ENCODE assay signal across 8 mouse cellular contexts in the genomic region with DNA sequence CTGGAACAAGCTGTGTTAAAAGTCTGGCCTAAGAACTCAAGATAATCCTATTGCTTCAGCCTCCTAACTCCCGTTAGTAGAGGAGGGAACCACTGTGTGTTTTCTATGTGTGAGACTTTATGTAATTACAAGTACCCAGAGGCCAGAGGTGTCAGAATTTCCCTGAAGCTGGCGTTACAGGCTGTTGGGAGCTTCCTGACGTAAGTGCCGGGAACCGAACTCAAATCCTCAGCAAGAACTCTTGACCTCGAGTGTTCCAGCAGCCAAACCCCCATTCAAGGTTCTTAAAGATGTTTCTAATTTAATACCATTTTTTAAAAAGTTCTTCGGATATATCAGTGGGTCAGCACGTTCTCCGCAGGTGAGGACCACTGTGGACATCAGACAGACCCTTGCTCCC. TPM values are rescaled to one million over a fixed set of nuclear protein-coding genes. Genes with fewer than 3 reads are reported as not detected.
DNase-seq lines count a peak whose midpoint lies in the region; ATAC-seq and TF ChIP-seq lines count a peak whose summit lies in the region.

No protein-coding gene starts in this region.

- H3K27ac ChIP-seq in heart, postnatal 0 days (ENCODE audit: low read depth): peak overlapping the region; percentile 13
- H3K27ac ChIP-seq in hindbrain, embryonic 12.5 days: peak overlapping the region; percentile 95; the same call in 1 of the 2 replicates
- peak overlapping the region; percentile 95; the same call in 1 of the 2 replicates for H3K27ac ChIP-seq in midbrain, embryonic 12.5 days (replicated peaks)

- peak overlapping the region; percentile 81 for H3K4me3 ChIP-seq in heart, postnatal 0 days (ENCODE audit: low read depth, low read length)
- peak overlapping the region; percentile 91 for H3K4me3 ChIP-seq in hindbrain, embryonic 12.5 days
- H3K4me3 ChIP-seq in midbrain, embryonic 12.5 days: peak overlapping the region; percentile 91

- ATAC-seq in heart, postnatal 0 days (ENCODE audit: insufficient read depth, low read depth): no peak
- ATAC-seq in hindbrain, embryonic 12.5 days (ENCODE audit: low FRiP score): no peak
- ATAC-seq in midbrain, embryonic 12.5 days (ENCODE audit: low FRiP score, low read depth): no peak
- no peak for ATAC-seq in megakaryocyte, adult 5-6 weeks (ENCODE audit: poor library complexity, severe bottlenecking)

- no peaks in the 10 kb centered on the region for H3K36me3 ChIP-seq in heart, postnatal 0 days (replicated peaks; ENCODE audit: control insufficient read depth, insufficient read depth, low read length)
- no peaks in the 10 kb centered on the region for H3K36me3 ChIP-seq in hindbrain, embryonic 12.5 days
- no peaks in the 10 kb centered on the region for H3K36me3 ChIP-seq in midbrain, embryonic 12.5 days

- H3K4me1 ChIP-seq in heart, postnatal 0 days (ENCODE audit: control insufficient read depth, insufficient read depth): peaks cover 10% of the 10 kb centered on the region
- H3K4me1 ChIP-seq in hindbrain, embryonic 12.5 days: peaks cover 41% of the 10 kb centered on the region
- peaks cover 43% of the 10 kb centered on the region for H3K4me1 ChIP-seq in midbrain, embryonic 12.5 days

- no peak for DNase-seq in heart, postnatal 0 days (ENCODE audit: low spot score)
- no peak for DNase-seq in heart, adult 8-10 months (ENCODE audit: low spot score)
- DNase-seq in adipocyte (ENCODE audit: low spot score): peak; percentile 74
- no peak for DNase-seq in right cerebral cortex, postnatal 14 days
- no peak for DNase-seq in thymus, postnatal 14 days

- H3K4me2 ChIP-seq in heart, postnatal 0 days (ENCODE audit: low read depth, low read length): peak overlapping the region; percentile 98
- H3K4me2 ChIP-seq in hindbrain, embryonic 12.5 days (replicated peaks): peak overlapping the region; percentile 60
- peak overlapping the region; percentile 86 for H3K4me2 ChIP-seq in midbrain, embryonic 12.5 days (replicated peaks)

- no peaks in the 10 kb centered on the region; the same call in 1 of the 2 replicates for H3K9me3 ChIP-seq in heart, postnatal 0 days (replicated peaks; ENCODE audit: control insufficient read depth, low read length)
- H3K9me3 ChIP-seq in hindbrain, embryonic 12.5 days (replicated peaks): no peaks in the 10 kb centered on the region
- H3K9me3 ChIP-seq in midbrain, embryonic 12.5 days: peaks cover 4% of the 10 kb centered on the region; the same call in 1 of the 2 replicates

- peaks cover 5% of the 10 kb centered on the region; the same call in 1 of the 2 replicates for H3K27me3 ChIP-seq in heart, postnatal 0 days (ENCODE audit: control insufficient read depth, insufficient read depth, low read length)
- H3K27me3 ChIP-seq in hindbrain, embryonic 12.5 days: peaks cover 7% of the 10 kb centered on the region; the same call in 1 of the 2 replicates
- H3K27me3 ChIP-seq in midbrain, embryonic 12.5 days: no peaks in the 10 kb centered on the region

- no peak for TF ChIP-seq EP300 in heart, postnatal 0 days (IDR thresholded peaks at IDR 0.05; ENCODE audit: low read depth)

- WGBS in heart, postnatal 0 days: 13% methylated on average over 9 of the region's 9 CpGs
- 13% methylated on average over 9 of the region's 9 CpGs for WGBS in hindbrain, embryonic 12.5 days
- WGBS in midbrain, embryonic 12.5 days: 11% methylated on average over 9 of the region's 9 CpGs

- no peak overlapping the region for H3K9ac ChIP-seq in heart, postnatal 0 days (replicated peaks; ENCODE audit: low read depth, low read length)
- no peak overlapping the region; the same call in 1 of the 2 replicates for H3K9ac ChIP-seq in hindbrain, embryonic 12.5 days
- no peak overlapping the region; the same call in 1 of the 2 replicates for H3K9ac ChIP-seq in midbrain, embryonic 12.5 days (replicated peaks)

- no peak for TF ChIP-seq CTCF in heart, postnatal 0 days (IDR thresholded peaks at IDR 0.05; ENCODE audit: low read depth)

RNA-seq across cellular contexts. Expression of a gene that starts 0.4 kb away (rescaled TPM):
- total RNA-seq in heart, postnatal 0 days (2014; rRNA removed; ENCODE audit: low replicate concordance): 23.1 and 26.7 TPM in 2 replicates
- 5.2 and 5.6 TPM in 2 replicates for polyA plus RNA-seq in heart, postnatal 0 days (2015; fragmentation: Nextera tagmentation; extraction: Ambion mirVana)
- total RNA-seq in heart, adult 8-10 months (2022): 1 to 10 TPM; 4.1 to 5.3 (median 4.8) TPM
- 27.6 and 28.8 TPM in 2 replicates for polyA plus RNA-seq in hindbrain, embryonic 12.5 days (2016; fragmentation: Nextera tagmentation; extraction: Ambion mirVana)
- polyA plus RNA-seq in midbrain, embryonic 12.5 days (2016; fragmentation: Nextera tagmentation; extraction: Ambion mirVana): 32.4 and 36.6 TPM in 2 replicates
- total RNA-seq in megakaryocyte, adult 5-6 weeks (2015): 0.21 and 0.58 TPM in 2 replicates
- total RNA-seq in megakaryocyte, adult 5-6 weeks (2017): 0.24 and 0.59 TPM in 2 replicates

RNA-seq across cellular contexts. Expression of a gene that starts 13.7 kb away (rescaled TPM):
- 8.3 and 11.9 TPM in 2 replicates for total RNA-seq in heart, postnatal 0 days (2014; rRNA removed; ENCODE audit: low replicate concordance)
- 5.3 and 5.4 TPM in 2 replicates for polyA plus RNA-seq in heart, postnatal 0 days (2015; fragmentation: Nextera tagmentation; extraction: Ambion mirVana)
- total RNA-seq in heart, adult 8-10 months (2022): 1 to 10 TPM; 3.4 to 4.3 (median 4.1) TPM
- 26.5 and 28.0 TPM in 2 replicates for polyA plus RNA-seq in hindbrain, embryonic 12.5 days (2016; fragmentation: Nextera tagmentation; extraction: Ambion mirVana)
- polyA plus RNA-seq in midbrain, embryonic 12.5 days (2016; fragmentation: Nextera tagmentation; extraction: Ambion mirVana): 32.9 and 38.6 TPM in 2 replicates
- 0.27 TPM in 1 of 2 replicates, not detected in the other for total RNA-seq in megakaryocyte, adult 5-6 weeks (2015)
- 0.07 and 0.16 TPM in 2 replicates for total RNA-seq in megakaryocyte, adult 5-6 weeks (2017)

RNA-seq across cellular contexts. Expression of a gene that starts 22.3 kb away (rescaled TPM):
- total RNA-seq in heart, postnatal 0 days (2014; rRNA removed; ENCODE audit: low replicate concordance): 107 and 285 TPM in 2 replicates
- polyA plus RNA-seq in heart, postnatal 0 days (2015; fragmentation: Nextera tagmentation; extraction: Ambion mirVana): 224 and 232 TPM in 2 replicates
- total RNA-seq in heart, adult 8-10 months (2022): 100 to 1,000 TPM; 139 to 160 (median 146) TPM
- 180 and 190 TPM in 2 replicates for polyA plus RNA-seq in hindbrain, embryonic 12.5 days (2016; fragmentation: Nextera tagmentation; extraction: Ambion mirVana)
- 234 and 265 TPM in 2 replicates for polyA plus RNA-seq in midbrain, embryonic 12.5 days (2016; fragmentation: Nextera tagmentation; extraction: Ambion mirVana)
- total RNA-seq in megakaryocyte, adult 5-6 weeks (2015): 122 and 124 TPM in 2 replicates
- total RNA-seq in megakaryocyte, adult 5-6 weeks (2017): 86.9 and 95.9 TPM in 2 replicates

RNA-seq across cellular contexts. Expression of a gene that starts 38.5 kb away (rescaled TPM):
- total RNA-seq in heart, postnatal 0 days (2014; rRNA removed; ENCODE audit: low replicate concordance): 991 and 1,040 TPM in 2 replicates
- 4,106 and 4,345 TPM in 2 replicates for polyA plus RNA-seq in heart, postnatal 0 days (2015; fragmentation: Nextera tagmentation; extraction: Ambion mirVana)
- 1,000 to 10,000 TPM; 2,233 to 2,384 (median 2,275) TPM for total RNA-seq in heart, adult 8-10 months (2022)
- 810 and 835 TPM in 2 replicates for polyA plus RNA-seq in hindbrain, embryonic 12.5 days (2016; fragmentation: Nextera tagmentation; extraction: Ambion mirVana)
- polyA plus RNA-seq in midbrain, embryonic 12.5 days (2016; fragmentation: Nextera tagmentation; extraction: Ambion mirVana): 873 and 889 TPM in 2 replicates
- 740 and 790 TPM in 2 replicates for total RNA-seq in megakaryocyte, adult 5-6 weeks (2015)
- 901 and 1,038 TPM in 2 replicates for total RNA-seq in megakaryocyte, adult 5-6 weeks (2017)

RNA-seq across cellular contexts. Expression of a gene that starts 38.7 kb away (rescaled TPM):
- 8.3 and 8.4 TPM in 2 replicates for total RNA-seq in heart, postnatal 0 days (2014; rRNA removed; ENCODE audit: low replicate concordance)
- polyA plus RNA-seq in heart, postnatal 0 days (2015; fragmentation: Nextera tagmentation; extraction: Ambion mirVana): 15.1 and 15.6 TPM in 2 replicates
- 10 to 100 TPM; 29.3 to 34.0 (median 29.7) TPM for total RNA-seq in heart, adult 8-10 months (2022)
- polyA plus RNA-seq in hindbrain, embryonic 12.5 days (2016; fragmentation: Nextera tagmentation; extraction: Ambion mirVana): 30.0 and 33.0 TPM in 2 replicates
- polyA plus RNA-seq in midbrain, embryonic 12.5 days (2016; fragmentation: Nextera tagmentation; extraction: Ambion mirVana): 32.0 and 40.4 TPM in 2 replicates
- total RNA-seq in megakaryocyte, adult 5-6 weeks (2015): 19.6 and 21.2 TPM in 2 replicates
- total RNA-seq in megakaryocyte, adult 5-6 weeks (2017): 14.5 and 16.8 TPM in 2 replicates

Comparison
In these comparisons a context has a peak if more than half of its experiments do, and no peak if none do; other contexts are left out.
1. H3K27ac ChIP-seq: peak in every context shown above with its lines; median percentile 95 in hindbrain, embryonic 12.5 days; 95 in midbrain, embryonic 12.5 days; 13 in heart, postnatal 0 days.